Mouse (Mus musculus) lung, postnatal 0 days (tissue): ENCODE data around the gene Dok1.

Experiments
- CTCF ChIP-seq: IDR thresholded peaks from 2 replicates; pipeline ENCODE4 v1.5.1; 2016; ENCODE audit warnings: antibody characterized with exemption, mild to moderate bottlenecking
- EP300 ChIP-seq: IDR thresholded peaks from 2 replicates; pipeline ENCODE4 v1.6.1; 2016; ENCODE audit warnings: antibody characterized with exemption, mild to moderate bottlenecking, control low read depth

DNA sequence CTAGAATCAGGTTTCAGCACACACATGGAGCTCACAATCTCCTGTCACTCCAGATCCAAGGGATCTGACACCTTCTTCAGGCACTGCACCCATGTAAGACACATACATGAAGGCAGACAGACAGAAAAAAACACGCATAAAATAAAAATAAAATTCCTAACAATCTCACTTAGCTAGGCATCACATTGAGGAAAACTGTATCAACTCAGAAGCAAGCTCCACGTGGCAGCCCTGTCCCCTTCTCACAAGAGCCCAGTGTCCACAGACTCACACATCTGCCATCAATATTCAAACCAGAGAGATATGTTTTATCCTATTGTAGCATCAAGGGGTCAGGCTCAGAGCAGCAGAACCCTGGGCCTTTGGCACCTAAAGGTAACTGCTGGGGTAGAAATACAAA lies 29.0 kb downstream of the Dok1 start:
- TF ChIP-seq CTCF, result no peak
- TF ChIP-seq EP300, result no peak
